Mouse (Mus musculus): ENCODE measurements around the gene Sh3pxd2a.

Sh3pxd2a gene

DNA sequence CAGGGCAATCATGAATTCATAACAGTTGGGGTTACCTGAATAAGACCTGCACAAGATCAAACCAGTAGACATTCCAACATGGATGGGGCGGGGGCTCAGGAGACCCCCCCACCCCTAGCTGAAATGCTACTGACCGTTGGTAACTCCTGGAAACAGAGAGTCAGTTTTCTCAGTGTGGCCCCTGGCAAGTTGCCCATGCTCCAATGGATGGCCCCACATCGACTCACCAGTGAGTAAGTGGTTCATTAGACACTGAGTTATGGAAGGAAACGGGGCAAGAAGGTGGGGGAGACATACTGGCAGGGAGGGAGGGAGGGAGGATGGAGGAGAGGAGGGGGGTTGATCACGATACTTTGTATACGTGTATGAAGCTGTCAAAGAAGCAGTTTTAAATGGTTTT is 8.2 kb downstream of the Sh3pxd2a start:
- DNase-seq (ENCODE audit: low spot score), result no peak

DNA sequence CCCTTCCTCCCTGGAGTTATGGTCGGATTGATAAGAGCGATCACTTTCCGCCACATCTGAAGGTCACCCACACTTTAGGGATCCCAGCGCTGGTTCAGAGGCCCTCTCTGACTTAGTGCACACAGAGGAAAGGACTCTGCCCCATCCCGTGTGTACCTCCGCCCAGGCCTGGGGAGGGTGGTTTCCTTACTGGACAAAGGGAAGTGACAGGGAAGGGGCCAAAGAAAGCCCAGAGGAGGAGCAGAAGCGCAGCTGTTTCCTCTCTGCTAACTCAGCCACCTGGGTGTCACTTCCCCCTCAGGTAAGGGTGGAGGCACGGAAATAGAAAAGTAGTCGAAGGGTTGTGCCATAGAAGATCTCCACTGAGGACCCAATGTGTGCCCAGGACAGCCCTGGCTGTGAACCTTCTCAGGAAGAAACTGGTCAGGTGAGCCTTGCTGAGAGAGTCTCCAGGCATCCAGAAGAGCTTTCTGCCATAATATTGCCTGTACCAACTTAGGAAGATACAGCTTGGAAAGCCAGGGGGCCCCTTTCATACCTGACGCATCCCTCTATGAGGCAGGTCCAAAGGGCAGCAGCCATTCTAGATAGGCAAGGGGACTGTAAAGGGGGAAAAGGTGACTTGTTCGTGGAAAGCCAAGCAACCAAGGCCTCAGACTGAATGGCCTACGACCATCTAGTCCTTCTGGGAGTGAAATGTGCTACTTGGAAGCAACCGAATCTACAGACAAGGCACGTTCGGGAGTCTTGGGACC is 9.0 kb downstream of the Sh3pxd2a start:
- no peak for DNase-seq (ENCODE audit: low spot score)

- no peak for DNase-seq (ENCODE audit: low spot score)
Observed at GRCm38 (mm10) chr19:47454167-47455000, 9.8 kb downstream of the Sh3pxd2a start.

- no peak for DNase-seq (ENCODE audit: low spot score)
Observed at GRCm38 (mm10) chr19:47453352-47453751, 10.8 kb downstream of the Sh3pxd2a start.

GRCm38 (mm10) chr19:47452682-47453081 is 11.5 kb downstream of the Sh3pxd2a start:
- DNase-seq (ENCODE audit: low spot score), result no peak

GRCm38 (mm10) chr19:47452211-47452610 is 12.0 kb downstream of the Sh3pxd2a start:
- no peak for DNase-seq (ENCODE audit: low spot score)

GRCm38 (mm10) chr19:47451476-47452113 is 12.6 kb downstream of the Sh3pxd2a start:
- no peak for DNase-seq (ENCODE audit: low spot score)

- no peak for DNase-seq (ENCODE audit: low spot score)
Observed at GRCm38 (mm10) chr19:47450261-47451137, 13.7 kb downstream of the Sh3pxd2a start.

DNA sequence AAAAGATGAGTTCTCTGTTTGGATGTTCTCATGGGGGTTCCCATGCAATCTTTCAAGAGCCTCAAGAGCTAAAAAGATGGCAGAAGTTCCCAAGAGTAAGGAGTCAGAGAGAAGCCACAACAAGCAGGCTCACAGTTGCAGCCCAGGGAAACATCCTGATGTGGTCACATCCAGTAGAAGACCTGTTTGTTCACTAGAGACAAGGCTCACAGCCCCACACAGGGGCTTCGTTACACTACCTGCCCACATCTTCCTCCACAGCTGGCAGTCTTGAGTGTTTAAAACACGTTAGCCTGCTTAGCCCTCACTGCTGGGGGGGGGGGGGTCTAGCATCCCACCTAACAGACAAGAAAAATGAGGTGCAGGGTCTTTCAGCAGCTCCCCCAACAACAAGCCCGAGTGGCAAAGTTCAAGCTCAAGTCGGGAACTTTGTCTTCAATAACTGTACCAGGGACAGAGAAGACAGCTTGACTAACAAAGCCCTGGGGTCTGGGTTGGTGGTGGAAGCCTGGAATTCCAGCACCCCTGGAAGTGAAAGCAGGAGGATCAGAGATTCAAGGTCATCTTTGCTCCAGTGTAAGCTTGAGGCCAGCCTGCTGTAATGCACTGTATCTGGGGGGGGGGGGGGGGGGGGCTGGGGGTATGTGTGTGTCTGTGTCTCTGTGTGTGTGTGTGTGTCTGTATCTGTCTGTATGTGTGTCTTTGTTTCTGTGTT is 14.5 kb downstream of the Sh3pxd2a start:
- no peak for DNase-seq (ENCODE audit: low spot score)

GRCm38 (mm10) chr19:47448618-47449151 is 15.5 kb downstream of the Sh3pxd2a start:
- DNase-seq (ENCODE audit: low spot score), result no peak

DNA sequence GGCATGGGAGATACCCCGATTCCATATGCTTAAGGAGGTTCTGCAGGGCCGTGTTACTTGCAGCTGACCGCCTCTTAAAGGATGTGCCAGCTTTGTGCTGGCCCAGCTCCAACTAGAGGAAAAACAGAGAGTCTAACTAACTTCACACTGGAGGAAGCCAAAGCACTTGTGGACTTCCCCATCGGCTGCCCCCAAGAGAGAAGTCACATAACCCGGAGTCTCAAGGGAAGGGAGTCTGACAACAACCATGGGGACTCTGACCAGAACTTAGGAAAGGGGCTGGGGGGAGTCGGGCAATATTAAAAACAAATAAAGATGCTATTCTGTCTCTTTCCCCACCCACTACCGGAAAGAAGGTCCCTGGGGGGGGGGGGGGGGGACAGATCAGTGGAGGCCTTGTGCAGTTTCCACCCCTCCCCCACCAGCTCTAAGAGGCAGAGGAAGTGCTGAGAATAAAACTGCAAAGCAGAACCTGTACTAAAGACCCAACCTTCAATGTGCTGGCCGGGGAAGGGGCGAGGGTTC is 17.3 kb downstream of the Sh3pxd2a start:
- DNase-seq (ENCODE audit: low spot score), result no peak

DNA sequence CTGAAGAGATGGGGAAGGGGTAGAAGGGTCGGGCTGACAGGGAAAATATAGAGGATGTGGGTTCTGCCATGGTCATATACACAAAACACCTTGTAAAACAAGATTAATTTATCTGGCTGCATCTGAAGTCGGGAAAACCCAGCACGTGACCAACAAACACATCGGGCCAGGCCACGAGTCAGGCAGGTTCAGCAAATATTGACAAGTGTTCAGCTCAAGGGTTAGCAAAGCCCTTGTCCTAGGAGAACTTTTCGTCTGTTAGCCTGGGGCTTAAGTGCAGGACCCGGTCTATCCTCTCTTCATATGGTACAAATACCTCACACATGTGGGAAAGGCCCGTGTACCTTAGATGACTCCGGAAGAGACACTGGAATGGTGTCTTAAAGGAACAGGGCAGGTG is 18.1 kb downstream of the Sh3pxd2a start:
- DNase-seq (ENCODE audit: low spot score), result no peak

GRCm38 (mm10) chr19:47445726-47446125 is 18.5 kb downstream of the Sh3pxd2a start:
- DNase-seq (ENCODE audit: low spot score), result no peak

DNA sequence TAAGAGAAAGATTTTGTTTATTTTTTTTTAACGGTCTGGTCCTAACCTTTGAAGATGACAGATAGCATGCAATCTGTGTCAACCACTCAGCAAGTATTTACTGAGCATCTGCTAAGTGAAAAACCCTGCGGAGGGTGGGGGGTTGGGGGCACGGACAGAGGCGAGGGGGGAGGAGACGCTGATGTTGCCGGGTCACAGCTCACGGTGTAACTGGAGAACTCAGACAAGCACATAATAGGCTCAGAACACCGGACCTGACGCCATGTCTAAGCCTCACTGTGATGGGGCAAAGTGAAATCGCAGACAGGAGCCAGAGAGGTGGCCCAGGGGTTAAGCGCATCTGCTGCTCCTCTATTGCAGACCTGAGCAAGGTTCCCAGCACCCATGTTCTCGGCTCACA is 19.7 kb downstream of the Sh3pxd2a start:
- DNase-seq (ENCODE audit: low spot score), result no peak

GRCm38 (mm10) chr19:47442294-47442627 is 21.9 kb downstream of the Sh3pxd2a start:
- DNase-seq (ENCODE audit: low spot score), result no peak

DNA sequence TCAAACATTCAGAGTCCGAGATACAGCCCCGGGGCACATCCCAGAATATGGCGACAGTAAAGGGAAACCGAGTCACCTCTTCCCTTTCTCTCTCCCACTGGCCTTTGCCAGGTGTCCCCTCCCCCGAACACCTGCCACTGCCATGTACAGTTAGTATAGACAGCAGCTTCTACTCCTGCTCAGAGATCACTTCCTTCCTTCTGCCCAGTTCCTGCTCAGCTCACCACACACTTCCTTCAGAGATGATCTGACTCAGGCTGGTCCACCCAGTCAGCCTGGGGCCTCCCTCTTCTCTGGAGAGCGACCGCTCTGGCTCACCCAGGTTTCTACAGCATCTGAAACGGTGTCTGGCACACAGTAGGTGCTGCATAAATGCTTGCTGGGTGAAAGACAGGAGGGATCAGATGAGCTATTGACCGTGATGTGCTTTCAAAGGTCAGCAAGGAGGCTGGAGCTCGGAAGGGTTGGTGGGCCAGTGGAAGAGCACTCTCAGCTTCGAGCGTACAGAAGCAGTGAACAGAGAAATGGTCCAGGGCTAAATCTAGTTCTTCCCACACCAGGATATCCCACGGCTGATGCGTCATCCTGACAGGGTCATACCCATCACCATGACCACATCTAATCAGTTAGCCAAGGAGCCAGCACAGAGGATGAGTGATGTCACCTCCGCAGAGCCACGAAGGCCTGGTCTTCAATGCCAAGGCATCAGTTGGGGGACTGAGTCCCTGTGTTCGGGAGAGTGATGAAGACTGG is 22.5 kb downstream of the Sh3pxd2a start:
- no peak for DNase-seq (ENCODE audit: low spot score)

DNA sequence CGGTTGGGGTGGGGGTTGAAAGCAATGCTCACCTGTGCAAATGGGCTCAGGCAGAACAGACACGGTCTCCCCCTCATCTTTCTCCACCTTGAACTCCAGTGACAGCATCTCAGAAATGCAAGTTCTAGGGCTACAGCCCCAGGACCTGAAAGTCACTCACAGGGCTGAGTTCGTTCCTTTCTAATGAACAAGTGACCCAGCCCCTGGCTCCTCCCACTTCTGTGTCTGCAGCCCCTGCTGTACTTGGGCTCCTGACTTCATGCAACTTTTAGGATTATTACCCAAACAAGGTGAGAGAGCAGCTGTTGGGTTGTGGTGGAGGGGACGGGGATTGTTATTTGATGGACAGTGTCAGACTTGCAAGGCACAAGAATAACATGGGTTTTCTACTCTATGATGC is 23.2 kb downstream of the Sh3pxd2a start:
- DNase-seq (ENCODE audit: low spot score), result no peak

- no peak for DNase-seq (ENCODE audit: low spot score)
Observed at GRCm38 (mm10) chr19:47440435-47440803, 23.8 kb downstream of the Sh3pxd2a start.

DNA sequence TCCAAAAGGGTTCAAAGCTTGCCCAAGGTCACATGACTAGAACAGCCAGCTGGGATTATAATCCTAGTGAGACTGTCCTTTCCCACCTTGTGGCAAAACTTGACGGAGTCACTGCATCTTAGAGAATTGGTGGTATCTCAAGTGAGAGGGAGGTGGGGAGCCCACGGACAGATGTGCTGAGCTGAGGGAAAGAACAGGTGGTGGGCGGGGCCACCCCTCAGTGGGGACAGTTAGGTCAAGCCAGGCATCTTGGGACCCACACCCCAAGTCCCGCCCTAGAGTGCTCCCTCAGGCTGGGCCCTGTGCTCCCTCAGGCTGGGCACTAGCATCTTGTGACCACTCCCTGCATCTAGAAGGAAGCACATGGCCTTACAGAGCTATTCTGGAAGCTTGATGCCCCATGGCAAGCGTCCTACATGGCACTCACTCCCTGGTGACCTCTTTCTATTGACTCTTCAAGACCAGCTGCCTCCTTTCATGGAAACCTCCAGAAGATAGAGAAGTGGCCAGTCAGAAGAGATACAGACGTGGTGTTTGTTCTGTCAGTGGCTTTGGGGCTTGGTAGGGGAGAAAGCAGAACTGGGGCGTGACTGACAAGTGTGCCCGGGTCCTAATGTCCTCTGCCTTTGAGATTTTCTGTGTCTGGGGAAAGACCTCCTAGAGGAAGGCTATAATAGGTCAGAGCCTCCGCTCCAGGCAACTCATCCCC is 24.3 kb downstream of the Sh3pxd2a start:
- no peak for DNase-seq (ENCODE audit: low spot score)

Data from urinary bladder, postnatal 25 days (tissue).